Mouse (Mus musculus) brown adipose tissue, adult 24 weeks (tissue): ENCODE results near the gene Zzz3. TPM values are rescaled to one million over a fixed set of nuclear protein-coding genes. Genes with fewer than 3 reads are reported as not detected.

Experiments
- H3K27ac ChIP-seq: fragments of 200-500 bp; replicated peaks from 2 replicates; pipeline ENCODE4 v1.5.1; 2012; ENCODE audit warnings: low read depth, mild to moderate bottlenecking, low read length
- H3K4me1 ChIP-seq: fragments of 200-500 bp; 2 replicates; pipeline ENCODE4 v1.6.1; 2012; ENCODE audit warnings: low read length, mixed read lengths; ENCODE audit not compliant: control insufficient read depth, insufficient read depth, insufficient read length
- H3K4me3 ChIP-seq: fragments of 200-500 bp; 2 replicates; pipeline ENCODE4 v1.5.1; 2012; ENCODE audit warnings: low read depth, mild to moderate bottlenecking, low read length, moderate library complexity; ENCODE audit not compliant: insufficient read depth
- polyA plus RNA-seq: library from polyadenylated mRNA; stranded (reverse); fragments of >200 nt; gene quantifications from 2 replicates; pipeline ENCODE4 v1.2.4, GENCODE M21; 2012; ENCODE audit not compliant: missing spikeins, insufficient read depth, insufficient read length

Zzz3 gene
- polyA plus RNA-seq, 1 experiment, result 15.2 TPM

DNA sequence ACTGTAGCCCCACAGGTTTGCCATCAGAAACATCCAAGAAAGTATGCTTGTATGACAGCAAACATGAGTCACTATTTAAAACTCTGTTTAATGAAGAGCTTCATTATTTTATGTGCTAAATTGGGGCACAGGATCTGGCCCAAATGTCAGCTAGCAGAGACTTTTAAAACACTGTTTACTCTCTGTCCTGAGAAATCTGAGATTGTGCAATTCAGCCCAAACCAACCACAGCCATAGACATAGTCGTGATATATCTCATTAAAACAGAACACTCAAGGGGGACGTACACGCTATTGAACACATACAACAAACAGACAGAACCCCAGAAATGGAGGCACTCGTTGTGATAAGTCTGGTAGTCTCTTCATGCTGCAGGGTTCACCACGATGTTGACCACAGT, 95.2 kb downstream of the Zzz3 start:
- Histone ChIP-seq H3K4me1 (no peaks in the 10 kb centered on the region), H3K27ac (no peak overlapping the region), H3K4me3 (no peak overlapping the region)

- no peak overlapping the region for H3K4me3 ChIP-seq
- H3K4me1 ChIP-seq, result no peaks in the 10 kb centered on the region
- no peak overlapping the region for H3K27ac ChIP-seq
These were observed 97.0 kb downstream of the Zzz3 start for GRCm38 (mm10) chr3:152492241-152492640.

DNA sequence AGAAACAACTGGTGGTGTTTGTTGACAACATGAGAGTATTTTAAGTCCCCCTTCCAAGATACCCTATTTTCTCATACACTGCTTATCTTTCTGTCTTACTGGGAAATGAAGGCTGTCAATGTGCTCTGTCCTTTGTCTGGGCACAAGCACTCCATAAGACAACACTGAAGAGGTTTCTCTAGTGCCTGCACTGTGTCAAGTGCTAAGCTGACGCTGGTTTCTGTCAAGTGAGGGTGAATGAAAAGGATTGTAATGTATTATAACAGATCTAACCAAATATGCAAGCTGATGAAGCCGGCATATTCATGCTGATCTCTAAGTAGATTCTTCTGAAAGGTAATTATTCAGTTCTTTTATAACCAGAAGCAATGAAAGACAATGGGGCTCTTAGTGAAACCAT, 98.5 kb downstream of the Zzz3 start:
- no peak overlapping the region for H3K4me3 ChIP-seq
- no peaks in the 10 kb centered on the region for H3K4me1 ChIP-seq
- H3K27ac ChIP-seq, result no peak overlapping the region

DNA sequence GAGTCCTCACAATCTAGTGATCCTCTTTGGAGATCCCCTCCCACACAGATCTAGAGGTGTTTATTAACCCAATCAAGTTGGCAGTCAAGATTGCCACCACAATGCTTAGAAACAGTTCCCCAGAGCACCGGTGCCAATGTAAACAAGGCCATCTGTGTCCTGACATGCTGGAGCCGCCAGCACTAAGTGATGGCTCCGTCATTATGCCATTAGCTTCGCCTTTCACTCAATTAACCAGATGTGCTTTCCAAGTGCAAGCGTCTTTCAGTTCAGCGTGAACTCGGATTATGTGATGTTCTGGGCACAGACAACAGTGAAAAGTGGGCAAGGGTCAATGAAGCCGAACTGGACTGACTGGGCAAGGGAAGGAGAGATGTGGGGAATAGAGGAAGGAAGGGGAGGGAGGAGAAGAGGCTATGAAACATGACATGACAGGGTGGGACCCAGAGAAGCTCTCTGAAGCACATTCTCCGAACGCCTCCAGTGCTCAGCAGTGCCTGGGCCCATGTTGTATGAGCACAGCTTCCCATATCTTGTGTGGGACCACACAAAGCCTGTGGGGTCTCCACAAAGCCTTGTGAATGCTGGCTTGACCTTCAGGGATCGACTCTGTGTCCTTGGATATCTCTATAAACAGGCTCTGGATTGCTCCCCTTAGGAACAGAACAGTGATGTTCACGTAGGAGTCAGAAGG, 99.5 kb downstream of the Zzz3 start:
- Histone ChIP-seq H3K27ac (no peak overlapping the region), H3K4me1 (no peaks in the 10 kb centered on the region), H3K4me3 (no peak overlapping the region)

DNA sequence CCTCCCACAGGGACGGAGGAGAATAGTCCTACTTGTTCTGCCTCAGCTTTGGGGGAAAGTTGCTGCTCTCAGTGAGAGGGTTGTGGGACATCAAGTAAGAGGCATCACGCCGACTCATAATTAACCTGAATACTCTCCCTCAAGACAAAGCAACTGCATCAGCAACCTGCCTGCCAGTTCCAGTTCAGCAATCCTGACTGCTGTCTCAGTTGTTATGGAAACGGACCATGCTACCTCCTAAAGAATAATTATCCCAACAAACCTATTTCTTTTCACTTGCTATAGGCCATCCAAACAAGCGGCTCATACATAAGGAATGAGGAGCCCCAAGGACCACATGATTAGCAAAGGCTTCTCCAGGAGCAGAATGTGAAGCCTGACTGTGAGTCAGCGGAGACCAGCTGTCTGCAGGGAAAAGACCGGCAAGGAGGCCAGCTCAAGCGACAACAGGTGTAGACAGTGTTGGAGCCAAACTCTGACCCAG, 100.2 kb downstream of the Zzz3 start:
- H3K27ac ChIP-seq, result no peak overlapping the region
- H3K4me3 ChIP-seq, result no peak overlapping the region
- H3K4me1 ChIP-seq, result no peaks in the 10 kb centered on the region

DNA sequence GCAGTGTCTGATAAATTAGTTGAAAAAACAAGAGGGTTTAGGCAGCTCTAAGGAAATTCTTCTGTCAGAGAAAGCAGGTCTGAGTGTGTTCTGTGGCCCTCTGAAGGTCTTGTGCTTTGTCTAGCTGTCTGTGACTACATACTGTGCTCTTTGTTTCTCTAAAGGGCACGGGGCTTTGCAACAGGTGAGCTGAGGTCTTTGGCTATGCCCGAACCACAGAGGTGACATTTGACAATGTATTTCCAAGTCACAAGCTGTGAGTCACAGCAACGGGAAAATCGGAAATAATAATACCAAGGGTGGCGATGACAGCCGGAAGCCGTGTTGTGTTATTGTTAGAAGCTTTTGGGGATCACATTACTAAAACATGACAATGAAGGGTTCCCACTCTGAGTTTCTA, 101.8 kb downstream of the Zzz3 start:
- Histone ChIP-seq H3K4me3 (no peak overlapping the region), H3K27ac (no peak overlapping the region), H3K4me1 (no peaks in the 10 kb centered on the region)

GRCm38 (mm10) chr3:152497842-152498241, 102.6 kb downstream of the Zzz3 start:
- Histone ChIP-seq H3K4me1 (no peaks in the 10 kb centered on the region), H3K27ac (no peak overlapping the region), H3K4me3 (no peak overlapping the region)

- H3K27ac ChIP-seq, result no peak overlapping the region
- H3K4me3 ChIP-seq, result no peak overlapping the region
- no peaks in the 10 kb centered on the region for H3K4me1 ChIP-seq
These were observed 103.9 kb downstream of the Zzz3 start for GRCm38 (mm10) chr3:152498968-152499696.

- Histone ChIP-seq H3K4me3 (no peak overlapping the region), H3K27ac (no peak overlapping the region), H3K4me1 (no peaks in the 10 kb centered on the region; the same call in 1 of the 2 replicates)
These were observed 112.6 kb downstream of the Zzz3 start for GRCm38 (mm10) chr3:152507900-152508299.

GRCm38 (mm10) chr3:152508419-152508993, 113.2 kb downstream of the Zzz3 start:
- H3K4me1 ChIP-seq, result no peaks in the 10 kb centered on the region; the same call in 1 of the 2 replicates
- H3K4me3 ChIP-seq, result no peak overlapping the region
- no peak overlapping the region for H3K27ac ChIP-seq

DNA sequence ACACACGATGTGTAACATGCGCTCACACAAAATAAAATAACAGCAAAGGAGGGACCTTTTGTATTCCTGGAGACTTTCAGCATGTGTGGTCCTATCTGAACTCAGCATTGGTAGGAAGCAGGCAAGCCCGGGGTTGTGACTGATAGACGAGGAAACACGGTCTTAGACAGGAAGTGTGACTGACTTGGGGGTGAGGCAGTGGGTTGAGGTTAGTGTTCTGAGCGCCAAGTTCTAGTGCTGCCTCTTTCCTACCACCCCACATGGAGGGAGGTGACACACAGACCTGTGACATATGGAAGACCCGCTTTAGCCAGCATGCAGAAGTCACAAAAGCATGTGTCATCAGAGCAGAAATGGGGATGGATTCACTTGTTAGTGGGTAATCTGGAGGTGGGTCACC, 114.0 kb downstream of the Zzz3 start:
- Histone ChIP-seq H3K4me1 (no peaks in the 10 kb centered on the region; the same call in 1 of the 2 replicates), H3K4me3 (no peak overlapping the region), H3K27ac (no peak overlapping the region)

Other genes starting within 250 kb of the Zzz3 start
- gene Gipc2, start 229.2 kb upstream of the Zzz3 start, polyA plus RNA-seq, result not detected in 2 replicates
- 40.7 and 64.7 TPM in 2 replicates for gene Dnajb4, start 185.2 kb upstream of the Zzz3 start, polyA plus RNA-seq
- 26.9 and 63.5 TPM in 2 replicates for gene Fubp1, start 185.1 kb upstream of the Zzz3 start, polyA plus RNA-seq
- gene Nexn, start 129.1 kb upstream of the Zzz3 start, polyA plus RNA-seq, result 10.4 and 16.4 TPM in 2 replicates
- gene Miga1, start 55.1 kb upstream of the Zzz3 start, polyA plus RNA-seq, result 1.7 and 3.4 TPM in 2 replicates
- 21.6 and 24.1 TPM in 2 replicates for gene Usp33, start 49.0 kb upstream of the Zzz3 start, polyA plus RNA-seq